8 mouse cellular contexts compared by ENCODE assay signal in the genomic region with DNA sequence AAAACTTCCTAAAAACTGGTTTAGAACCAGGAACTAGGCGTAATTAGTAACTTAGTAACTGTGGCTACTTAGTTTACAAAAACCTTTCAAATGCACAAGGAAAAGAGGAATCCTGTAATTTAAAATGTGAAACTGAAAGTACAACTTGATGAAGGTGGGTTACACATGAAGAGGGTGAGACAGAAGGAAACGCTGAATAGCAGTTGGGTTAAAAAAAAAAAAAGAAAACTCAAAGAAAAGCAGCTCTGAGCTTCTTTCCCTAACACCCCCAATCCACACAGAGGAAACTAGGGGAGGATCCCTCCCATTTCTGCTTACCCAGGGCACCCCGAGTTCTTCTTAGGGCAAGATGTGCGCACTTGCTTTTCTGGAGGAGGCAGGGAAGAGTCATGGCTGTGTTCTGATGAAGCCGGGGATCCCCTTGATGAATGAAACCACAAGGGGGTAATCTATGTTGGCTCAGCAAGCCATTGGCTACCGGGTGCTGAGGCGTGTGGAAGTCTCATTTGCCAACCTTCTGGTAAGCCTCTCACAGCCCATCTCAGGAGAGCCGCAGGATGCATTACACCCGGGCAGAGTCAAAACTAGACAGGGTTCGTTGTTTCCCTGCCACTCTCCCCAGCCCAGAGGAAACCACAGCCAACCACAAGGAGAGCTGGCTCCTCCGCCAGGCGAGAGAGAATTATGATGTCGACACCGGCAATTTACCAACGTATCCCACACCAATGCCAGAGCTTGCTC.
DNase-seq lines count a peak whose midpoint lies in the region; ATAC-seq and TF ChIP-seq lines count a peak whose summit lies in the region.

No protein-coding gene starts in this region.

- no peaks in the 10 kb centered on the region for H3K27me3 ChIP-seq in kidney, postnatal 0 days (ENCODE audit: insufficient read depth, low read length)
- no peaks in the 10 kb centered on the region for H3K27me3 ChIP-seq in liver, postnatal 0 days (ENCODE audit: insufficient read depth, low read length)
- H3K27me3 ChIP-seq in hindbrain, embryonic 12.5 days, result no peaks in the 10 kb centered on the region
- H3K27me3 ChIP-seq in hindbrain, embryonic 11.5 days (ENCODE audit: control insufficient read depth, insufficient read depth, low read length), result no peaks in the 10 kb centered on the region

- H3K9me3 ChIP-seq in kidney, postnatal 0 days (replicated peaks; ENCODE audit: low read length), result no peaks in the 10 kb centered on the region
- no peaks in the 10 kb centered on the region for H3K9me3 ChIP-seq in liver, postnatal 0 days (ENCODE audit: low read length)
- no peaks in the 10 kb centered on the region for H3K9me3 ChIP-seq in hindbrain, embryonic 12.5 days (replicated peaks)
- no peaks in the 10 kb centered on the region for H3K9me3 ChIP-seq in hindbrain, embryonic 11.5 days (ENCODE audit: control insufficient read depth, low read length)

- H3K4me1 ChIP-seq in kidney, postnatal 0 days (replicated peaks; ENCODE audit: insufficient read depth, low read length), result no peaks in the 10 kb centered on the region
- H3K4me1 ChIP-seq in liver, postnatal 0 days (ENCODE audit: insufficient read depth), result peaks cover 14% of the 10 kb centered on the region
- peaks cover 1% of the 10 kb centered on the region; the same call in 1 of the 2 replicates for H3K4me1 ChIP-seq in hindbrain, embryonic 12.5 days
- no peaks in the 10 kb centered on the region for H3K4me1 ChIP-seq in hindbrain, embryonic 11.5 days (replicated peaks; ENCODE audit: control insufficient read depth, insufficient read depth, low read length)

- H3K36me3 ChIP-seq in kidney, postnatal 0 days (ENCODE audit: insufficient read depth, low read length), result no peaks in the 10 kb centered on the region
- no peaks in the 10 kb centered on the region for H3K36me3 ChIP-seq in liver, postnatal 0 days (replicated peaks; ENCODE audit: insufficient read depth, low read length)
- H3K36me3 ChIP-seq in hindbrain, embryonic 12.5 days, result no peaks in the 10 kb centered on the region
- H3K36me3 ChIP-seq in hindbrain, embryonic 11.5 days (ENCODE audit: control insufficient read depth, insufficient read depth, low read length), result no peaks in the 10 kb centered on the region

- no peak overlapping the region for H3K9ac ChIP-seq in kidney, postnatal 0 days (ENCODE audit: low read depth, low read length)
- peak overlapping the region; percentile 69 for H3K9ac ChIP-seq in liver, postnatal 0 days (replicated peaks)
- H3K9ac ChIP-seq in hindbrain, embryonic 12.5 days, result no peak overlapping the region
- no peak overlapping the region for H3K9ac ChIP-seq in hindbrain, embryonic 11.5 days (ENCODE audit: low read depth, low read length)

- H3K4me2 ChIP-seq in kidney, postnatal 0 days (ENCODE audit: low read length), result peak overlapping the region; percentile 26; the same call in 1 of the 2 replicates
- peak overlapping the region; percentile 71 for H3K4me2 ChIP-seq in liver, postnatal 0 days (ENCODE audit: low read depth, low read length)
- no peak overlapping the region for H3K4me2 ChIP-seq in hindbrain, embryonic 12.5 days (replicated peaks)
- no peak overlapping the region for H3K4me2 ChIP-seq in hindbrain, embryonic 11.5 days (replicated peaks; ENCODE audit: low read depth, low read length)

- peak overlapping the region; percentile 38; the same call in 1 of the 2 replicates for H3K27ac ChIP-seq in kidney, postnatal 0 days
- peak overlapping the region; percentile 86 for H3K27ac ChIP-seq in liver, postnatal 0 days (ENCODE audit: low read depth)
- no peak overlapping the region for H3K27ac ChIP-seq in hindbrain, embryonic 12.5 days
- H3K27ac ChIP-seq in hindbrain, embryonic 11.5 days (ENCODE audit: low read depth, low read length), result no peak overlapping the region

- TF ChIP-seq CTCF in kidney, postnatal 0 days (IDR thresholded peaks at IDR 0.05; ENCODE audit: low read depth), result no peak
- TF ChIP-seq CTCF in liver, postnatal 0 days (IDR thresholded peaks at IDR 0.05; ENCODE audit: low read depth), result peak; percentile 20; the same call in 1 of the 2 replicates

- H3K4me3 ChIP-seq in kidney, postnatal 0 days (replicated peaks; ENCODE audit: low read depth, low read length), result no peak overlapping the region
- H3K4me3 ChIP-seq in liver, postnatal 0 days (ENCODE audit: low read depth, low read length), result peak overlapping the region; percentile 61
- no peak overlapping the region for H3K4me3 ChIP-seq in hindbrain, embryonic 12.5 days
- H3K4me3 ChIP-seq in hindbrain, embryonic 11.5 days (ENCODE audit: low read depth, low read length), result no peak overlapping the region

- no peak for DNase-seq in kidney, postnatal 0 days (ENCODE audit: low spot score)
- no peak for DNase-seq in kidney, postnatal 14 days
- DNase-seq in c-Kit-positive CD71-negative TER-119-negative erythroid progenitor cells, embryonic 14.5 days (ENCODE audit: low read depth), result peak; percentile 80
- peak; percentile 65 for DNase-seq in liver, postnatal 0 days
- DNase-seq in thymus, postnatal 0 days (ENCODE audit: low spot score), result peak; percentile 84
- no peak for DNase-seq in layer of hippocampus, adult 9-10 months (ENCODE audit: low spot score)
- no peak for DNase-seq in hindbrain, embryonic 11.5 days (ENCODE audit: low spot score)

- ATAC-seq in kidney, postnatal 0 days (replicated peaks; ENCODE audit: low FRiP score, low read depth), result no peak
- ATAC-seq in liver, postnatal 0 days, result peak; percentile 71
- no peak for ATAC-seq in hindbrain, embryonic 12.5 days (ENCODE audit: low FRiP score)
- no peak for ATAC-seq in hindbrain, embryonic 11.5 days (ENCODE audit: low FRiP score)

- no peak for TF ChIP-seq EP300 in liver, postnatal 0 days (IDR thresholded peaks at IDR 0.05; ENCODE audit: low read depth)

- WGBS in kidney, postnatal 0 days, result 75% methylated on average over 15 of the region's 15 CpGs
- WGBS in liver, postnatal 0 days (ENCODE audit: insufficient replicate concordance), result 40% methylated on average over 15 of the region's 15 CpGs
- WGBS in hindbrain, embryonic 12.5 days, result 85% methylated on average over 15 of the region's 15 CpGs
- WGBS in hindbrain, embryonic 11.5 days, result 89% methylated on average over 15 of the region's 15 CpGs

Comparison
In these comparisons a context has a peak if more than half of its experiments do, and no peak if none do; other contexts are left out.
1. DNase-seq: peak in c-Kit-positive CD71-negative TER-119-negative erythroid progenitor cells, embryonic 14.5 days (single experiment), liver, postnatal 0 days (single experiment) and thymus, postnatal 0 days (single experiment); none in kidney, postnatal 0 days (single experiment), kidney, postnatal 14 days (single experiment), layer of hippocampus, adult 9-10 months (single experiment) and hindbrain, embryonic 11.5 days (single experiment).
2. H3K27ac ChIP-seq: peak in kidney, postnatal 0 days (single experiment) and liver, postnatal 0 days (single experiment); none in hindbrain, embryonic 12.5 days (single experiment) and hindbrain, embryonic 11.5 days (single experiment).
3. H3K4me2 ChIP-seq: peak in kidney, postnatal 0 days (single experiment) and liver, postnatal 0 days (single experiment); none in hindbrain, embryonic 12.5 days (single experiment) and hindbrain, embryonic 11.5 days (single experiment).